Mouse (Mus musculus): ENCODE data around the gene Slc9a4. TPM values are rescaled to one million over a fixed set of nuclear protein-coding genes. Genes with fewer than 3 reads are reported as not detected.

Slc9a4 gene
- polyA plus RNA-seq (2015; fragmentation: Nextera tagmentation; extraction: Ambion mirVana) = 0.08 and 0.09 TPM in 2 replicates

DNA sequence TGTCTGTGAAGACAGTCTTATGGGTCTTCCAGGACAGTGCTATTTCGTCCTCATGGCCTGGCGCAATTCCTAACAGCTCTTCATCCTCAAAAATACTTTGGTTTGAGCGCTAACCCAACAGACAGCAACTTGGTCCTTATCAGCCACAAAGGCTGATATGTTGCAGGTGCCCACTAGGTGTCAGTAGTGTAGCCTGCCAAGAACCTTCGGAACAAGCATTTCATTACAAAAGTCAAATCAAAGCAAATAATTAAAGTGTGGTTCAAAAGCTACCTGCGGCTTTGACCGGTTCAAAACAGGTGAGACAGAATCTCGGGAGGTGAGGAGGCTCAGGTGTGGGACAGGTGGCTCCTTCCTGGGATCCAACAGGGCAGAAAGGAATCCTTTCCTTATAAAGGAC, at the start of gene Slc9a4:
Slc9a4 (plus strand) TSS at position 298 of the 400 bp plus-strand sequence.

Other genes with a start within 250 kb of the Slc9a4 start
- gene Il1rl1, start 150.5 kb upstream of the Slc9a4 start, polyA plus RNA-seq (2015; fragmentation: Nextera tagmentation; extraction: Ambion mirVana) = 0.04 and 0.08 TPM in 2 replicates
- not detected in 2 replicates for gene Il18r1, start 114.5 kb upstream of the Slc9a4 start, polyA plus RNA-seq (2015; fragmentation: Nextera tagmentation; extraction: Ambion mirVana)
- gene Il18rap, start 64.7 kb upstream of the Slc9a4 start, polyA plus RNA-seq (2015; fragmentation: Nextera tagmentation; extraction: Ambion mirVana) = 0.13 and 0.27 TPM in 2 replicates
- 1.1 and 1.4 TPM in 2 replicates for gene Slc9a2, start 100.5 kb downstream of the Slc9a4 start, polyA plus RNA-seq (2015; fragmentation: Nextera tagmentation; extraction: Ambion mirVana)
- 6.2 and 7.4 TPM in 2 replicates for gene Mfsd9, start 210.6 kb downstream of the Slc9a4 start, polyA plus RNA-seq (2015; fragmentation: Nextera tagmentation; extraction: Ambion mirVana)
- 0.19 and 0.39 TPM in 2 replicates for gene Tmem182, start 225.5 kb downstream of the Slc9a4 start, polyA plus RNA-seq (2015; fragmentation: Nextera tagmentation; extraction: Ambion mirVana)